Mouse (Mus musculus): ENCODE results near the gene Acod1. TPM values are rescaled to one million over a fixed set of nuclear protein-coding genes. Genes with fewer than 3 reads are reported as not detected.
A peak's percentile ranks its signal among the peaks of the same experiment; 100 is the strongest.

The Acod1 gene
- polyA plus RNA-seq, 1 experiment, result 0.86 TPM

DNA sequence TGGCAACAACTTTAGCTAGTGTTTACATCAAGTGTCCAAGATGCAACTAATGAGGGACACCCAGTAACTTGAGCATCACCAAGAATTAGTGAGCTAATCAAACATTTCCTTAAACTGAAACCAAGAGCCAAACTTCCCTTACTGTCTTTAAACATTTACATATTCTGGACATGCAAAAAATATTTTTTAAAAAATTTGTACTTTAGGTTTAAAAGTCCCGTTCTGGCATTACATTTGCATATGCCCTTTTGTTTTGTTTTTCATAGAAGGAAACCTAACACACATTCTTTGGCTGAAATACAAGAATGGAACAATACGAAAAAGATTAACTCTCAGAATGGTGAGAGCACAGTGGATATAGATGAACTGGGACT is 51.4 kb downstream of the Acod1 start:
- Histone ChIP-seq H3K4me1 (replicated peaks; ENCODE audit: control insufficient read depth, insufficient read depth, low read length) (peaks cover 10% of the 10 kb centered on the region), H3K36me3 (ENCODE audit: control insufficient read depth, insufficient read depth, low read length) (peaks cover 8% of the 10 kb centered on the region), H3K27me3 (ENCODE audit: control insufficient read depth, insufficient read depth, low read length) (no peaks in the 10 kb centered on the region), H3K27ac (ENCODE audit: control insufficient read depth, insufficient read depth, low read length) (peak overlapping the region; percentile 9; the same call in 1 of the 2 replicates), H3K4me3 (ENCODE audit: control insufficient read depth, insufficient read depth, low read length) (peak overlapping the region; percentile 64)
- WGBS, result 0% methylated on average over 2 of the region's 2 CpGs
- DNase-seq, result no peak
- TF ChIP-seq CTCF (IDR thresholded peaks at IDR 0.05; ENCODE audit: borderline replicate concordance, control insufficient read depth, extremely low read depth, insufficient read depth, low read length, poor library complexity) (no peak), POLR2A (IDR thresholded peaks at IDR 0.05; ENCODE audit: control insufficient read depth, extremely low read depth, insufficient read depth, low read length, poor library complexity) (no peak)

DNA sequence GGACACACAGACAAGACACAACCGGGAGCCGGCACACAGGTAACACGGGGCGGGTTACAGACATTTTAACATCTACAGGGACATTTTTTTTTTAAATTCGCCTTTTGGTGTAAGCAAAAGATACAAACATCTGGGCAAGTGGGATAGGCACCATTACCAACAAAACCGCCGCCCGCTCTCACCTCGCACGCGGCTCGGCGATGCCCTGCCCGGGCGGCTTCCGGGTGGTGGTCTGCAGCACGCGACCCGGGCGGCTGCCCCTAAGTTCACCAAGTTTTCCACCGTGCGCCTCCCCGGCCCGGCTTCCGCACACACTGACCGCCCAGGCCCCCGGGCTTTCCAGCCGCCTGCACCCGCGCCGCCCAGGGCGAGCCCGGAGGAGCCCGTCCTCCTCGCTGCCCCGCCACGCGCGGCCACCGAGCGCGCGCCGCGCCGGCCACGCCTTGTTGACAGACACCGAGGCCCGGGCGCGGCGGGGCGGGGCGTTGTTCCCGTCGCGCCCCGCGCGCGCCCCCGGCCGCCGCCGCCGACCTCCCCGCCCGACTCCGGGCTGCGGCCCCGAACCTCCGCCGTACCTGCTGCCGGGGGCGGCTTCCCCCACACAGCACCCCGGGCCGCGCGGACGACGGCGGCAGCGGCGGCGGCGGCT is 51.9 kb downstream of the Acod1 start:
- H3K36me3 ChIP-seq (ENCODE audit: control insufficient read depth, insufficient read depth, low read length), result peaks cover 4% of the 10 kb centered on the region; the same call in 1 of the 2 replicates
- peak; percentile 81 for DNase-seq
- H3K4me1 ChIP-seq (replicated peaks; ENCODE audit: control insufficient read depth, insufficient read depth, low read length), result peaks cover 10% of the 10 kb centered on the region
- 1% methylated on average over 78 of the region's 86 CpGs for WGBS
- TF ChIP-seq CTCF (IDR thresholded peaks at IDR 0.05; ENCODE audit: borderline replicate concordance, control insufficient read depth, extremely low read depth, insufficient read depth, low read length, poor library complexity) (0 out of 2 replicates have a peak, but pooled peaks have one; percentile 0), POLR2A (IDR thresholded peaks at IDR 0.05; ENCODE audit: control insufficient read depth, extremely low read depth, insufficient read depth, low read length, poor library complexity) (peak; percentile 93)
- peak overlapping the region; percentile 80 for H3K27ac ChIP-seq (ENCODE audit: control insufficient read depth, insufficient read depth, low read length)
- H3K27me3 ChIP-seq (ENCODE audit: control insufficient read depth, insufficient read depth, low read length), result no peaks in the 10 kb centered on the region
- peak overlapping the region; percentile 73 for H3K4me3 ChIP-seq (ENCODE audit: control insufficient read depth, insufficient read depth, low read length)

DNA sequence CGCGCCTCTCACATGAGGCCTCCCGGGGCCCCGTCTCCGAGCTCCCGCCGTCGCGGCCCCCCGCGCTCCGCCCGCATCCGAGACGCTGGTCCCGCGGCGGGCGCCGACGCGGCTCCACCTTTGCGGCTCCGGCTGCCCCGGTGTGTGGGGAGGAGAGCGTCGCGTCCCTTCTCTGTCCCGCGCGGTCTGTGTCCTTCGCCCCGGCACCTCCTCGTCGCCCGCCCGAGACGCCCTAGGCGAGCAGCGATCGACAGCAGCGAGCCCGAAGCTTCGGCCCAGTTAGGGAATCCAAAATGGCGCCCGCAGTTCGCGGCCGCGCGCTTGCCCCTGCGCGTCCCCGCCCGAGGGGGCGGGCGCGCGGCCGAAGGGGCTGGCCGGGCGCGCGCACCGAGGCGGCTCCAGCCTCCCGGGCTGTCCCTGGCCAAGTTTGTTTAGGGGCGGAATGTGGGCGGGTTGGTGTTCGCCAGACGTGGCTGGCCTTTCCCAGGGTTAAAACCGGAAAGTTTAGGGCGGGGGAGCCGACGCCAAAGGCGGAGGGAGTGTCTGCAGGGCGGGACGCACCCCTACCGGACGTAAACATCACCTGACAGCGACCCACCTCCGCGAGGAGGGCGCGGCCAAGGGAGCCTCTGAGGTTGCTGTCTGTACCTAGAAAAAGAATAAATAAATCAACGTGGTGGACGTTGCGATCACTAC is 52.6 kb downstream of the Acod1 start, which contains the start of gene Fbxl3:
Fbxl3 (minus strand) TSS at position 329 of the 696 bp plus-strand sequence.
- Histone ChIP-seq H3K27ac (ENCODE audit: control insufficient read depth, insufficient read depth, low read length) (peak within 1 kb of the TSS; percentile 80), H3K36me3 (ENCODE audit: control insufficient read depth, insufficient read depth, low read length) (peaks cover 4% of the 10 kb centered on the region; the same call in 1 of the 2 replicates), H3K4me3 (ENCODE audit: control insufficient read depth, insufficient read depth, low read length) (peak within 1 kb of the TSS; percentile 73), H3K27me3 (ENCODE audit: control insufficient read depth, insufficient read depth, low read length) (no peaks in the 10 kb centered on the region), H3K4me1 (replicated peaks; ENCODE audit: control insufficient read depth, insufficient read depth, low read length) (peaks cover 10% of the 10 kb centered on the region)
- DNase-seq, result peak; percentile 83
- no peak; the same call in 1 of the 2 replicates for TF ChIP-seq CTCF (IDR thresholded peaks at IDR 0.05; ENCODE audit: borderline replicate concordance, control insufficient read depth, extremely low read depth, insufficient read depth, low read length, poor library complexity)
- peak; percentile 68 for TF ChIP-seq POLR2A (IDR thresholded peaks at IDR 0.05; ENCODE audit: control insufficient read depth, extremely low read depth, insufficient read depth, low read length, poor library complexity)
- WGBS, result under 1% methylated on average over 88 of the region's 88 CpGs

DNA sequence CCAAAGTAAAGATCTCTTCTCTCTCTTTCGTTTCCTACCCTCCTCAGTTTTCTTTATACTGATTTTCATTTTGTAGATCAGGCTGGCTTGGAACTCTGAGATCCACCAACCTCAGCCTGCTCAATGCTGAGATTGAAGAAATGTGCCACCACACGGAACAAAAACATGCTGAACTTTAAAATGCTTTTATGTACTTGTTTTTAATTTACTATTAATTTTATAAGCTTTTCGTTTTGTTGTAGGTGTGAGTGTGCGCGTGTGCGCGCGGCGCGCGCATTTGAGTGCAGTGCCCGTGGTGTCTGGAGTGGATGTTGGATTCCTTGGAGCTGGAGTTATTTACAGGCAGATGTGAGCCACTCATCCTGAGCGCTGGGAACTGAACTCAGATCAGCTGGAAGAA is 53.5 kb downstream of the Acod1 start:
- Histone ChIP-seq H3K27ac (ENCODE audit: control insufficient read depth, insufficient read depth, low read length) (no peak overlapping the region), H3K27me3 (ENCODE audit: control insufficient read depth, insufficient read depth, low read length) (no peaks in the 10 kb centered on the region), H3K4me1 (replicated peaks; ENCODE audit: control insufficient read depth, insufficient read depth, low read length) (peaks cover 5% of the 10 kb centered on the region), H3K36me3 (ENCODE audit: control insufficient read depth, insufficient read depth, low read length) (peaks cover under 1% of the 10 kb centered on the region; the same call in 1 of the 2 replicates), H3K4me3 (ENCODE audit: control insufficient read depth, insufficient read depth, low read length) (no peak overlapping the region)
- TF ChIP-seq POLR2A (IDR thresholded peaks at IDR 0.05; ENCODE audit: control insufficient read depth, extremely low read depth, insufficient read depth, low read length, poor library complexity), result no peak
- TF ChIP-seq CTCF (IDR thresholded peaks at IDR 0.05; ENCODE audit: borderline replicate concordance, control insufficient read depth, extremely low read depth, insufficient read depth, low read length, poor library complexity), result no peak
- DNase-seq, result no peak
- WGBS, result 91% methylated on average over 13 of the region's 13 CpGs

DNA sequence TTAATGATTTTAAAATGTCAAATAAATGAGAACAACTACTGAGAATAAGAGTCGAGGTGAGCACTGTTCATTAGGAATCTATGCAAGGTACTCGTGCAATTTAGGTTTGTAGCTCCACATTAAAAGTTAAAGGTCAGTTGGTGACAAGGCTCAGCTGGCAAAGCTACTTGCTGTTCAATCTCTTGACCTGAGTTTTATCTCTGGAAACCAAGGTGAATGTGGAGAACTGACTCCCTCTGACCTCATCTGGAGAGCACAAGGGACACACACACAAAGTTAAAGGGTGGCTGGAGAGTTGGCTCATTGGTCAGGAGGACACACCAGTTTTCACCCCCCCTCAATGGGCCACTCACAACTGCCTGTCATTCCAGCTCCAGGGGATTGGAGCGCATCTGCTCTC is 54.4 kb downstream of the Acod1 start:
- TF ChIP-seq CTCF (IDR thresholded peaks at IDR 0.05; ENCODE audit: borderline replicate concordance, control insufficient read depth, extremely low read depth, insufficient read depth, low read length, poor library complexity), result no peak
- no peak for TF ChIP-seq POLR2A (IDR thresholded peaks at IDR 0.05; ENCODE audit: control insufficient read depth, extremely low read depth, insufficient read depth, low read length, poor library complexity)
- DNase-seq, result no peak
- Histone ChIP-seq H3K4me1 (replicated peaks; ENCODE audit: control insufficient read depth, insufficient read depth, low read length) (peaks cover 3% of the 10 kb centered on the region), H3K27me3 (ENCODE audit: control insufficient read depth, insufficient read depth, low read length) (no peaks in the 10 kb centered on the region), H3K27ac (ENCODE audit: control insufficient read depth, insufficient read depth, low read length) (no peak overlapping the region), H3K36me3 (ENCODE audit: control insufficient read depth, insufficient read depth, low read length) (no peaks in the 10 kb centered on the region), H3K4me3 (ENCODE audit: control insufficient read depth, insufficient read depth, low read length) (no peak overlapping the region)
- 93% methylated on average over 3 of the region's 3 CpGs for WGBS

DNA sequence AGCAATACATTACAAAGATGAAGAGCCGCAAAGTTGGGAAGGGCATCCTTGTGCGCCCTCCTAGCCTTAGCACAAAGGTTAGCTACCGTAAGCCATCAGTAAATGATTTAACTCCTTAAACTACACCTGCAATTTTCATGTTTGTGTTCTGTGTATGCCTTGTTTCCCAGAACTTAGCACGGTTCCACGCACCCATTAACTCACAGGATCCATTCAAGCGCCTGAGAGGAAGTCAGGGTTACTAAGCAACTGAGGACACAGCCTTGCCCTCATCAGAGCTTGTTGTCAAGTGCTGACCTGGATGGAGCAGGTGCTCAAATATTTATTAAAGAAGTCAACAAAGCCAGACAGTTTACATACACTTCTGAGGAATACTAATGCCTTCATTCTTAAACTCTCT is 55.5 kb downstream of the Acod1 start:
- TF ChIP-seq POLR2A (IDR thresholded peaks at IDR 0.05; ENCODE audit: control insufficient read depth, extremely low read depth, insufficient read depth, low read length, poor library complexity) (no peak), CTCF (IDR thresholded peaks at IDR 0.05; ENCODE audit: borderline replicate concordance, control insufficient read depth, extremely low read depth, insufficient read depth, low read length, poor library complexity) (no peak)
- WGBS, result 71% methylated on average over 6 of the region's 6 CpGs
- H3K4me1 ChIP-seq (replicated peaks; ENCODE audit: control insufficient read depth, insufficient read depth, low read length), result no peaks in the 10 kb centered on the region
- H3K27ac ChIP-seq (ENCODE audit: control insufficient read depth, insufficient read depth, low read length), result no peak overlapping the region
- DNase-seq, result no peak
- H3K4me3 ChIP-seq (ENCODE audit: control insufficient read depth, insufficient read depth, low read length), result no peak overlapping the region
- H3K36me3 ChIP-seq (ENCODE audit: control insufficient read depth, insufficient read depth, low read length), result no peaks in the 10 kb centered on the region
- no peaks in the 10 kb centered on the region for H3K27me3 ChIP-seq (ENCODE audit: control insufficient read depth, insufficient read depth, low read length)
